Mouse (Mus musculus) spleen, adult 2 months (tissue): ENCODE measurements around the gene Lcn8.

Experiments
- CTCF ChIP-seq: fragments of 200-500 bp; IDR thresholded peaks from 2 replicates; pipeline ENCODE4 v1.5.1; 2011; ENCODE audit warnings: mild to moderate bottlenecking, inconsistent platforms; ENCODE audit not compliant: insufficient read depth, insufficient read length, insufficient replicate concordance; ENCODE audit errors: extremely low read depth
- POLR2A ChIP-seq: fragments of 200-500 bp; IDR thresholded peaks from 2 replicates; pipeline ENCODE4 v1.6.1; 2011; ENCODE audit warnings: low read depth, low read length, inconsistent platforms

- TF ChIP-seq CTCF (no peak), POLR2A (no peak)
Observed at GRCm38 (mm10) chr2:25625986-25626385, 26.9 kb upstream of the Lcn8 start.
